Mouse (Mus musculus): ENCODE measurements around the gene Gm29427.
A peak's percentile ranks its signal among the peaks of the same experiment; 100 is the strongest.
"Not testable (repeated sequence)": the region's sequence is repeated elsewhere in the genome, so short reads cannot be mapped to it uniquely, and the experiment has no call there.

The Gm29427 gene

DNA sequence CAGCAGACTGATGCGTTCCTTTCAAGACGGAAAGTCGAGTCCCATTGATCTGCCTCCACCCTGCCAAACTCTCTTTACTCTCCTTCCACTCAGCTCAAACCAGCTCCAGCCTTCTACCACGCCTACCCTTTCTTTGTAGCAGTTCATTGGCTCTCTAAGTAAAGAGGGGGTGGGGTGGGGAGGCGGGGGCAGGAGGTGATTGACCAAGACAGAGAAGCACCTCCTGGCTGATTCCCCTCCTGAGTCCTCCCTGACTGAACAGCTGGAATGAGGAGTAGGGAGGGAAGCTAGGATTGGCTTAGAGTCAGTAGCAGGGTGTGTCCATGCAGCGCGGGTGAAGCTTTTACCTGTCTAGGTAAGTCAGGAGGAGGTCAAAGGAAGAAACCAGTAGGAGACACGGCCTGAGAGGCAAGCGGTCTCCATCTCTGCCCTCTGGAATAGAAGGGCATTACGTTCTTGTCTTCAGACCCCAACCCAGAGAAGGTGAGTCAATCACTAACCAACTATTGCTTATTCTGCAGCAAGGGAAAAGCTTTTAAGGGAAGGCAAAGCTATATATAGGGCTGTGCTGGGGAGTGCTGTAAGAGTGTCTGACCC is 16.2 kb upstream of the Gm29427 start, which contains the start of gene AA986860:
TSS of gene AA986860 (plus strand) at position 236 of the 597 bp plus-strand sequence.
- no peak for DNase-seq (ENCODE audit: low spot score in 2 of 2)

DNA sequence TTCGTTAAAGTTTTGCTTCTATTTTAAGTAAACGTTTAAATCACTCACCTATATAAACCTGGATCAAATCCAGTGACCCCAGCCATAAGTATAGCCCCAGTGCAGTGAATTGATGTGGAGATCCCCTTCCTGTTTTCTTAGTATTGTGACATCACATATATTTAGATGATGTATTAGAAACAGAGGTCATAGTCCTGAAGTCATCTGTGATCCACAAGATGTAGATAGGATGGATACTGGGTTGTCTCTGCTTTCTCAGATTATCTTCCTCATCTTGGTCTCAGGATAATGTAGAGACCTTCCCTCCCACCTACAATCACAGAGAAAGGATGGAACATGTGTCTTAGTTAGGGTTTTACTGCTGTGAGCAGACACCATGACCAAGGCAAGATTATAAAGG is 13.6 kb upstream of the Gm29427 start, which contains the start of gene Pfkfb2:
TSS of gene Pfkfb2 (minus strand) at position 101 of the 400 bp plus-strand sequence.
- DNase-seq (ENCODE audit: low spot score in 2 of 2) = no peak

DNA sequence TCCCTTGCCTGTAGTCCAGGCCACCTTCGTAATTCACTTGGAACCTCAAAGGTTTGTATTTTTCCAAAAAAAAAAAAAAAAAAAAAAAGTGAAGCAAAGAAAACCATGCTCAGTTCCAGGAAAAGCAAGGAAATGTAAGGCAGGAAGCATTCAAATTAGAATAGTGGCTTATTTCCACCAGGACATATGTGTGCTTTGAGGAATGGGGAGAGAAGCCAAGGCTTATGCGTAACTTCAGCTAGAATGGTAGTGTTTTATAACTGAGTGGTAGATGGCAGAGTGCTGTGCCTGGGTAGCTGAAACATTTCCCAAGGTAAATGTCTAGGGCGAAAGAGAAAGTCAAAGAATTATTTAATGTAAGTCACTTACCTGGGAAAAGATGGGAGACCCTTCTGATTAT is 13.1 kb upstream of the Gm29427 start:
- no peak for DNase-seq (ENCODE audit: low spot score in 2 of 2)

DNA sequence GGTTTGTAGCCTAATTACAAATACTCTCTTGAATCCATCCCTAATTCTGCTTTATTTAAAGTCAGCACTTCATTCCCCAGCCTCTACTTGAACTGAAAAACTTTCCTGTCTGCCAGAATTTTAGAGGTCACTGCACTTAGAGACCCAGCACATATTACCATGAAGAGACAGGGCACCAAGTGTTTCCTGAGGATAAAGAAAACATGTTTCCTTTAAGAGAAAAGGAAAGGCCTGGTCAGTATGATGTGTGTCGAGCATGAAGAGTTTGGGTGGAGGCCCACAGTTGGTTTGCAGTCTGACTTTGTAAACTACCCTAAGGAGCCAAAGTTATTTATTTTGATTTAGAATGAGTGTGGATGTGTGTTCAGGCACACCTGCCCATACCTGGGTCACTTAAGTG is 12.5 kb upstream of the Gm29427 start:
- DNase-seq (ENCODE audit: low spot score in 2 of 2) = no peak

DNA sequence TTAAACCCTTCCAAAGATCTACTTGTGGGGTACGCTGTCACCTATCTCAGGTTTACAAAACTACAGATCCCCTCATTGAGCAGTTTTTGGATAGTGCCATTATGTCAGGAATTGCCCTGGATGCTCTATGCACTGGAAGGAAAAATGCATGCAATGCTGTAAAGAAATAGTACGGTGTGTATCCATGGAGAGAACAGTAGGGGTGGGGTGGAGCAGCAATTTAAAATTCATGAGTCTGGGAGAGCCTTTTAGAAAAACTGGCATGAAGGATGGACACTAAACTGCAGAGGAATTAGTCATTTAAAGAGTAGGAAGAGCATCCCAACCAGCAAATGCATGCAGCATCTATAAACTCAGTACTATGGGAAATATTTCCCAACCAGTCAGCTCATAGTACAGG is 10.8 kb upstream of the Gm29427 start:
- DNase-seq (ENCODE audit: low spot score in 2 of 2) = no peak

DNA sequence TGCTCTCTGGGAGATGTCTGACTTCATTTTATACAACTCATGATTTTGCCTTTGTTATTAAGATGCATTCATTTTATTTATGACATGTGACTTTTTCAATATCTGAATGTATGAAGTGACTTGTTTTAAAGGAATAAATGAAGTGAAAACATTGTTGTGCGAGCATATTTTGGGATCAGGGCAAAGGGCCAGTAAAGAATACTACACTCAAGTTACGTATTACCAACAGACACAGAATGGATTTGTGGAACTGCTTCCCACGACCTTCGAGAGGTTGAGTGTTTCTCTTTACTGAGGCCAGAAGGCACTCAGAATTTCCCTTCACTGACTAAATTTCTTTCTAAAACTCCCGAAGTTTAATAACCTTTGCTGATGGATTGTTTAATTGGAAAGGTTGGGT is 8.6 kb upstream of the Gm29427 start:
- DNase-seq (ENCODE audit: low spot score in 2 of 2) = no peak

DNA sequence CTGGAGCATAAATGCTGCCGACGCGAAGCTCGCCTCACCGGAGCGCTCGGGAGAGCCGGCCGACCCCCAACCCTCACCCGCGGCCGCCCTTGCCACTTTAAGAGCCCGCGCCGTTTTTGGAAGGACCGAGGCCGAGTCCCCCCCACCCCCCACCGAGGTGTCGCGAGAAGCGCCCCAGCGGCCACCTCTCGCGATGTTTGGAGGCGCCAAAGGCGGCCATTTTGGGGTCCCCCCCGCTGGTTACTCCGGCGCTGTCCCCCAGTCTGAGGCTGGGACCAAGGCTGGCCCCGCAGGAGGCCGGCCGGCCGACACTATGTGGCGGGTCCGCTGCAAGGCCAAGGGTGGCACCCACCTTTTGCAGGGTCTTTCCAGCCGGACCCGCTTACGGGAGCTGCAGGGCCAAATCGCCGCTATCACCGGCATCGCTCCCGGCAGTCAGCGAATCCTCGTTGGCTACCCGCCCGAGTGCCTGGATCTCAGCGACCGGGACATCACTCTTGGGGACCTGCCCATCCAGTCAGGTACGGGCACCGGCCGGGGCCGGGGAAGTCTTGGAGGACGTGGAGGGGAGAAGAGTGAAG is 1.8 kb upstream of the Gm29427 start, which contains the start of gene Yod1:
TSS of gene Yod1 (plus strand) at position 37 of the 581 bp plus-strand sequence.
- DNase-seq (ENCODE audit: low spot score in 2 of 2) = peak; percentile 79 to 89

DNA sequence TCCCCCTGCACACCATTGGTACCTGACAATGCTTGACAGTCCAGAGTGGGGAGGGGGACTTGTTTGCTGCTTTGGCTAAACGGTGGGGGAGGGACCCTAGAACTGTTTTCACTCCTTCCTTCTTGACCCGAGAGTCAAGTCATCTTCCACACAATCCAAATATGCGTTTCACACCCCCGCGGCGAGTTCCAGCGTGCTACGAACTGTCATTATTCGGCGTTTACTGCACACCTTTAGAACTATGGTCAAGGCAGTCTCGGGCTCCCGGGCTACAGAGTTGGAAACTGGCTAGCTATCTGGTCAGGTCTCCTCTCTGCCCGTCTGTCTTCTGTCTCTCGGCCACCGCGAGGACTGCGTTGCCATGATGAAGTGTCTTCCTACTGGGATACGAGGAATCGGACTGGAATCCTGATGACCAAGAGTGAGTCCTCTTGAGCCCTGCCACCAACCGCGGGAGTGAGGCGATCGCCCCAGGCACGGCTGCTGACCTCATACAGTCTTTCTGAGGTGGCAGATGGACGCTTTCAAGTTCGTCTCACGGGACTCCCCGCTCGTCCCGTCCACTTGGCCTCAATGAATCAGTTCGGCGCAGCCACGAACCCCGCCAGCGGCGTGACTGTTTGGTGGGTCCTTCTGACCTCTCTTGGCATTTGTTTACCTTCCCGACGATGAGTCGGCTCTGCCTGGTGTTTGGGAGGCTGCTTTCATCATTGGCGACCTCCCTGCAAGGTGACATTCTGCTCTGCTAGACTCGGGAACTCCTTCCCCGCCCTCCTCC is 1.1 kb upstream of the Gm29427 start:
- peak in 1 of 2 experiments; percentile 30 for DNase-seq (ENCODE audit: low spot score in 2 of 2)

DNA sequence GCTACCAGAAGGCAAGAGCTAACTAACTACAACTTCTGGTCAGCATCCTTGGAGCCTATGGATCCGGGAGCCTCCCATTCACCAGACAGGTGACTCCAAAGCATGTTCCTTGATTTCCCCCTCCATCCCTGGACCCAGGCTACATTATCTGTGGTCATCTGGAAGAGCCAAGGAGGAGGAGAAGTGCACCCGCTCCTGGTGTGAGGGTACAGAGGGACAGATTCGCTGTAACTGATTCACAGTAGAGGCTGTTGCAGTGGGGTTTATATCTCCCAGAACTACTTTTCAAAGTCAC is 566 bp upstream of the Gm29427 start:
- DNase-seq (ENCODE audit: low spot score in 2 of 2) = no peak

DNA sequence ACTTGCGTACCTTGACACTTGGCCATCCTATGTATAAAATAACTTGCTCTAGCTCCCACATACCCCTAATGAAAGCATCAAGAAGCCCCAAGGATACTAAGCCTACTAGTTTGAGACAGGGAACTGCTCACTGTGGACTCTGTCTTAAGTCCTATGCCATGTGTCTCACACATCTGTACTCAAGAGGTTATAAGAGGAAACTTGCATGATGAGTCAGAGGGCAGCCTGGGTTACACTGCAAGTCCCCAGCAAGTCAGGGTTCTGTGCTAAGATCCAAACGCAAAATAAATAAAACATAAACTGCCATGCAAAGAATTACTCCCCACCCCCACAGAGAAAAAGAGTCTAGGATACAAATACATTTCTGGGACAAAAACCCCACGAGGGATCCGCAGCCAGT is 1.6 kb downstream of the Gm29427 start:
- DNase-seq (ENCODE audit: low spot score in 2 of 2) = no peak

DNA sequence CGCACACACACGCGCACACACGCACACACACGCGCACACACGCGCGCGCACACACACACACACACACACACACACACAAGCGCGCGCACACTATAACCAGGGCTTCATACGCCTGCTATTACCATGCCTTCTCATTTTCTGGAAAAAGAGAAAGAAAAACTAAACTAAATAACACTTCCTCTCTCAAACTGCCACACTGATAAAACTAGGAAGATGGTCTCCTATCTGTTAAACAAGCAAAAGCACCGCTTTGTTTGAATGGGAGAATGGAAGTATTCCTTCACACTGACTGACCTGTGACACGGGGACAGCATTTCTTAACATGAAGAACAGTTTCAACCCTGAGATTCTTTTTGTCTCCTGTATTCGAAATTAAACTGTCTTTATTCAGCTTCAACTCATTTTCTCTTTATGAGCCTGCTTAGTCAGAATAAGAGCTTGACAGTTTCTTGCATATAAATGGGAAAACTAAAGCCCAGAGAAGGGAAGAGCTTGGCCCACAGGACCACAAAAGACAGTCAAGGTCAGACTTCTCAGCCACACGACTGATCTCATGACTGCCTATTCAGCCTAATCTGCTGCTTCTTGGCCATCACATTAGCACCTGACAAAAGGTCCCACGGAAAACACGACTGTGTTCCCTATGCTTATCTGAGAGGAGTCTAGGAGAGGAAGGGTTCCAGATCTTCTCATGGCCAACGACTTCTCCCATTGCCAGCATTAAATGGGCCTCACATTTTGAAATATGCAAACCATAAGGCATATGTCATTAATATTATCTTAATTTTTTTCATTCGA is 5.1 kb downstream of the Gm29427 start:
- no peak for DNase-seq (ENCODE audit: low spot score in 2 of 2)

DNA sequence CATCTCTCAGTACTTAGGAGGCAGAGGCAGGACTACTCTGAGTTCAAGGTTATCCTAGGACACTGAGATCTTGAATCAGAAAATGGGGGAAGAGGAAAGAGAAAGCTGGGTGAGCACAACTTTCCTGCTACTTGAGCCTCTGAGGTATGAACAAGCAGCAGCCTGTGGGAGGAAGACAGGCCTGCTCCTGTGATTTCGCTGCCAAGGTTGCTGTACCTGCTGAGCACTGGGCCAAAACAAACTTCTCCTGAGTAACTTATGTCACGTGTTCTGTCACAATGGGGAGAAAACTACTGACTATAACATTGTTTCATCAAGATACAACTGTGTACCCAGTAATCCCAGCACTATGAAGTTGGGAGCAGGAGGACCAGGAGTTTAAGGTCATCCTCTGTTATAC is 12.0 kb downstream of the Gm29427 start:
- DNase-seq (ENCODE audit: low spot score in 2 of 2) = no peak

DNA sequence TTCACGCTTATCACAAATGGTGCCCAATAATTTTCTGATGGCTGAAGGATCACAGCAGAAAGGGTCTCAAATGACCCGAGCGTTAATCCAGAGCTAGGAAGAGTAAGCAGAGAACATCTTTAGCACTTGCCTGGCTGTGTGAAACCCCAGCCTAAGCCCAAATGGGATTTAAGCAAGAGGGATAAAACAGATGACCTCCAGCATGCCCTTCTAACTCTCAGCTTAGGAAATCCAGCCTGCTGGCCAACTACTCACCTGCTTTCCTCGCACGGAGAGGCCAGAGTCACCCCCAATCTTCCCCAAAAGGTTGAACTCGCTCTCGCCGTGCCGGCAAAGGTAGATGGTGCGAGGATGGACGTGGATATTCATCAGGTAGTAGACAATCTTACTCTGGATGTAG is 13.6 kb downstream of the Gm29427 start:
- DNase-seq (ENCODE audit: low spot score in 2 of 2) = no peak

DNA sequence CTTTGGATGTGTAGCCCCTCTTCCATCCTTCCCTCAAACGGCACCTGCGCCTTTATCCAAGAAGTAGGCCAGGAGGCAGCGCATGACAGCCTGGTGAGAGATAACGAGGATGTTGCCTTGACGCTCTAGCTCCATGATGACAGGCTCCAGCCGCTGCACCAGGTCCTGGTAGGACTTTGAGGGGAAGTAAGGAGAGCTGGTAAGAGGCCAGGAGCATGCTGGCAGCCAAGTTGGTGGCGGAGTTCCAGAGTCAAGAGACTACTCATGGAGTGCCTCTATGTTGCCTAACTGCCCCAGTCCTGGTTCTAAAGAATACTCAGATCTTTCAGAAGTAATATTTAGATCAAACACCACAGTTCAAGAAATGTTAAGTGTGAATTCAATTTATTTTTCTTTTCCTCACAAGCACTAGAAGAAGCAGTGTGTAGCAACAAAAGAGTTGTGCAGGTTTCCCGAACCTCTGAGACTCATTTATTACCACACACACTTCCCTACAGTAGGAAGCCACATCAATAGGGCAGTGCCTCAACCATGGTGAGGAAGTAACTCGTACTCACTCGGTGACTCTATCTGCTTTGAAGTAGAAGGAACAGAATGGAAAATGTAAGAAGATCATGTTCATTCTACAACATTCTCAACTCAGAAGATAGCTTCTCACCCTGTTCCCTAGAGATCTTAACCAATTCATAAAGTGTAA is 15.5 kb downstream of the Gm29427 start:
- no peak for DNase-seq (ENCODE audit: low spot score in 2 of 2)

DNA sequence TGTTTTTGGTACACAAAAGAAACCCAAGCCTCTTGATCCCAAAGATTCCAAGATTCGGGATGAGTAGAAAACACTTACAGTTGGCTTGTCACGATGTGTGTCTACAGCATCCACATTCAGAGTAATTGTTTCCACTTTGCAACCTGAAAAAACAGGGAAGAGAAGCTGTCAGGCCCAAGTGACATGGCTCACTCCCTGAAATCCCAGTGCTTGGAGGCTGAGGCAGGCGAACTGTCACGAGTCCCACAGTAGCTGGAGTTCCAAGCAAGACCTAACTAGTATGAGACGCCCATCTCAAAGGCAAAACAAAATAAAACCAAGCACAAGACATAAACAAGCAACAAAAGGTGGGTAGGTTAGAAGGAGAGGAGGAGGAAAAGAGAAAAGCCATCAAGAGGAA is 17.0 kb downstream of the Gm29427 start:
- DNase-seq (ENCODE audit: low spot score in 2 of 2) = no peak

DNA sequence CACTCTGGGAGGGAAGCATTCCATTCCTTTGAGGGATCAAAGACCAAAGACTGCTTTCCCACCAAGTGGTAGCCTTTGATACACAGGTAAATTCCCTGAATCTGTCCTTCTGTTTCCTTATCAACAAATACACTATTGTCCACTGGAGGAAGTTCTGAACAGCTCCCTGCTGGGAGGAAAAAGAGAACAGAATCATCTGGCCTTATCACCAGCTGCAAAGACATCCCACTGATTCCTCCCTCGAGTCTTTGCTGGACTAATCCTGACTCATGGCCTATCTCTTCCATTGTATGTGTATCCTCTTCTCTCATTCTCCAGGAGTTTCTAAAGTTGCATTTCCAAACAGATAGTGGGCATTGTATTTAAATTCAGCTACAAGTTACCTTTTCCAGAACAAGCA is 31.7 kb downstream of the Gm29427 start:
- DNase-seq (ENCODE audit: low spot score in 2 of 2) = no peak

DNA sequence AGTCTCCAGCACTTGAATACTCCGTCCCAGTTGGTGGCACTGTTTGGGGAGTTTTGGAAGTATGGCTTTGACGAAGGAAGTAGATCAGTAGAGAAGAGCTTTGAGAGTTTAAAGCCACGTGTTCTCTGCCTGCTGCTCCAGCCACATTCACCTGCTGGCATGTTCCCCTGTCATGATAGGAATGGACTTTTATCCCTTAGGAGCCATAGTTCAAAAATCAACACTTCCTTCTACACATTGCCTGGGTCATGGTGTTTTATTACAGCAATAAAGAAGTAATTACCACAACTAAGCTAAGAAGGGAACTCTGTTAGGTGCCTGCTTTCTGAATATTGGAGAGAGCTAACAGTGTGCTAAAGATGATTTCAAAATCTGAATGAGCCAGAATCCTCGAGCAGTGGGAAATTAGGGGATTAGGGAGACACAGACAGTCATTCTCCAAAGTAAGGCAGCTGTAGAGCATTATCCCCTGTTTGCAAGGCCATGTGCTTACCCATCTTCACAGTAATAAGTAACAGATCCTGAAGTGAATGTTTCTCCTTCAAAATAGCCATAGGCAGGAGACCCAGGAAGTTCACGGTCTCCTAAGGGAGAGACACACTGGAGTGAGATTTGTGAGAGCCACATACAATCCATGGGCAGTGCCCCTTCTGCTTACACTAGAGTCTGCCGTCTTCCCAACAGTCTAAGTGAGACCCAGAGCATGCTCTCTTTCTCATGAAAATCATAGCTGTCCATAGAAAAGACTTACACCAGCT is 33.8 kb downstream of the Gm29427 start:
- DNase-seq (ENCODE audit: low spot score in 2 of 2) = no peak

DNA sequence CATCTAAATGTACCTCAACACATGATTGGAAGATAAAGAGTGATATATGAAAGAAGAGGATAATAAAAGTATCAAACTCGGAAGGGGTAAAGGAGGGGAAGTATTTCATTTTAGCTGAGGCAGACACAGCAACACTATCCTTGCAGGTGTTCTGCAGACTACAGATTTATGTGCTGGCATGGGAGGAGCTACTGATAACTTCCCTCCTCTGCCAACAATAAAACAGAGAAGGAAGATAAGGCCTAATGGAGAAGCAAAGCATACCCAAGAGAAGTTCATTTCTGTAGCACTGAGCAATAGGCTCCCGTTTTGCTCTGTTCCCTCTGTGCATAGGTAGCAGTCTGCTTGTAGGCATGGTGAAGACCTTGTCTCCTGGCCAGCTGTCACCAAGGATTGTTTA is 34.5 kb downstream of the Gm29427 start:
- DNase-seq (ENCODE audit: low spot score in 2 of 2) = no peak

DNA sequence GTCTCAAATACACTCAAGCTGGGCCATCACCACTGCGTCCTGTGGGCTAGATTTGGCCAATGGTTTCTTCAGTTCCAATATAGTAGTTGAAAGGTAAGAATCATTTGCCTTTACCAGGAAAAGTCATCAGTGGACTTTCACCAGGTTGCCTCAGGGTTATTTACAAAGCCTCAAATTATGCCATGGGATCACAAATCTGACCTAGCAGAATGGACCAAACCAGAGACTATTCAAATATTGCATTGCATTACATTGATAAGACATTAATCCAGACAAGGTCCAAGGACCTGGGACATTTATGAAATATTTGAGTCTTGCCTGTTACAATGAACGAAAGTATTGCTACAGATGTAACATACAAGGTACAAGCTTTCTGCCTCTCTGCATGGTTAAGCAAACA is 37.0 kb downstream of the Gm29427 start:
- DNase-seq (ENCODE audit: low spot score in 2 of 2) = no peak

DNA sequence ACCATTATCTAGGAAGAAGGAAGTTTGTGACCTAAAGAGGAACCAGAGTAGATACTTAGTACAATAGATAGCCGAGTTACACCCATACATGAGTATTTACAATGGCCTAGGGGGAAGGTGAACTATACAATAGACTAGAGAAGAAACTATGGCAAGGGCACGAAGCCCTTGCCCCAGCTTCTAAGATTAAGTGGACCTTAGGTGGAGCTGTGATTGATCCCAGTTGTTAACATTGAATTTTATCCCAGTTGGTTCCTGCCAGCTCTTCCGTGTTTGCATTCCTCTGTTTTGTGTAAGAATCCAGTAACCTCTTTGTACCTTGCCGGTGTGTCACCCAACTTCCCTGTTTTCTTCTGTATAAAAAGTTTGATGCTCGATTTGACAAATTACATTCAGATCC is 52.0 kb downstream of the Gm29427 start:
- not testable (repeated sequence) for DNase-seq (ENCODE audit: low spot score in 2 of 2)

DNA sequence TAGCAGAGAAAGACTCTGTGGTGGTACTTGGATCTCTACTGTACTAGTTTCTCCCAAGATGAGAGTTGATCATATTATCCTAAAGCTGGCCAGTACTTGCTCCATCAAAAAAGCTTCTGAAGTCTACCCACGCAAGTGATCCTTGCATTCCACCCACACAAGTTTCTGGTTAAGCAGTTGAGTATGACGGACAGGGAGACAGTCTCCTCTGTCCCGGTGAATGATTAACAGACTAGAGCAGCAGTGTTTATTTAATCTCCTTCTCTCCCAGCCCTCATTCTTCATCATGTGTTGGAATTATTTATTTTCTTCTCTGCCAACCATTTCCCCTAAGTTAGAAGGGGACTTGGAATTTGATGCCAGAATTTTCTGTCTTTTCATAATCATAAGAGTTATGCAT is 54.1 kb downstream of the Gm29427 start, which contains the start of gene C4bp:
TSS of gene C4bp (minus strand) at position 179 of the 400 bp plus-strand sequence.
- no peak for DNase-seq (ENCODE audit: low spot score in 2 of 2)

All from spleen, postnatal 14 days (tissue).